ENCODE assay signal across 22 mouse cellular contexts in the genomic region with DNA sequence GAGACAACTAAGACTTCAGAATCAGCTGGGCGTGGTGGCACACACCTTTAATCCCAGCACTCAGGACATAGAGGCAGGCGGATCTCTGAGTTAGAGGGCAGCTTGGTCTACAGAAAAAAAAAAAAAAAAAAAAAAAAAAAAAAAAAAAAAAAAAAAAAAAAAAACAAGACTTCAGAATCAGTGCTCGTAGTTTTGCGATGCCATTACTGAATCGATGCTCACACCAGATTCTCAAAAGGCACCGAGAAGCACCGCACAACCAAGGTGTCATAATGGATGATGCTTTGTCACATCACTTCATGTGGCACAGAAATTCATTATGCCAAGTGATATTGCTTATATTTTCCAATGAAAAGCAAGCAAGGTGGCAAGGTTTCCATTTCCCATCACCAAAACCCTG.
A peak's percentile ranks its signal among the peaks of the same experiment; 100 is the strongest.
DNase-seq lines count a peak whose midpoint lies in the region; ATAC-seq and TF ChIP-seq lines count a peak whose summit lies in the region.
"Had no signal": no experiment of that assay in that cellular context is flagged by ENCODE, and none has a peak within 500 bp of the region (broad histone marks: within the 10 kb centered on the region; RNA-seq: fewer than 3 reads in every experiment).

No protein-coding gene starts in this region.

- no peaks in the 10 kb centered on the region for H3K4me1 ChIP-seq in CH12.LX (ENCODE audit: control insufficient read depth in 1 of 2, insufficient read depth in 2 of 2)
- H3K4me1 ChIP-seq in ES-E14 (ENCODE audit: control insufficient read depth in 2 of 2, insufficient read depth in 2 of 2, low read length in 2 of 2, poor library complexity in 1 of 2): no peaks in the 10 kb centered on the region
- H3K4me1 ChIP-seq: embryonic facial prominence, embryonic 13.5 days; embryonic facial prominence, embryonic 15.5 days; forebrain, embryonic 10.5 days; forebrain, embryonic 12.5 days had no signal

- no peak for TF ChIP-seq EP300 in CH12.LX (IDR thresholded peaks at IDR 0.05; ENCODE audit: low read length)

- no peaks in the 10 kb centered on the region for H3K79me2 ChIP-seq in CH12.LX (replicated peaks; ENCODE audit: control insufficient read depth, extremely low read depth, insufficient read depth, poor library complexity, severe bottlenecking)

- in situ Hi-C loops in CH12.LX (cut with MboI; ENCODE audit: low pct_ligation_motif_present, low pct_unique_long_range_greater_than_20kb, low sequenced_read_pairs): no loop called here
- in situ Hi-C loops in ES-E14 (cut with MboI; ENCODE audit: low sequenced_read_pairs in 2 of 2, unreplicated experiment in 2 of 2): no loop called here

- H3K4me3 ChIP-seq in CH12.LX (replicated peaks in 1 of 3; ENCODE audit: low read depth in 2 of 3, low read length in 2 of 3, poor library complexity in 1 of 3) (no peak overlapping the region), ES-E14 (ENCODE audit: insufficient read depth in 1 of 2, low read depth in 1 of 2, low read length in 2 of 2, poor library complexity in 1 of 2, severe bottlenecking in 1 of 2) (no peak overlapping the region)
- H3K4me3 ChIP-seq: embryonic facial prominence, embryonic 13.5 days; embryonic facial prominence, embryonic 15.5 days; erythroblast, embryonic 14.5 days; forebrain, embryonic 10.5 days; forebrain, embryonic 12.5 days had no signal

- no peaks in the 10 kb centered on the region for H3K9me3 ChIP-seq in CH12.LX (replicated peaks; ENCODE audit: low read length)
- H3K9me3 ChIP-seq in ES-E14 (ENCODE audit: control insufficient read depth, insufficient read depth, low read depth, low read length): no peaks in the 10 kb centered on the region
- H3K9me3 ChIP-seq: embryonic facial prominence, embryonic 13.5 days; embryonic facial prominence, embryonic 15.5 days; forebrain, embryonic 10.5 days; forebrain, embryonic 12.5 days had no signal

- dilution Hi-C loops in CH12.LX (cut with MboI; ENCODE audit: extremely low pct_ligation_motif_present, extremely low pct_unique_long_range_greater_than_20kb, low sequenced_read_pairs): no loop called here

- H3K4me2 ChIP-seq in CH12.LX (ENCODE audit: insufficient read depth, low read depth, poor library complexity, severe bottlenecking): no peak overlapping the region
- H3K4me2 ChIP-seq: embryonic facial prominence, embryonic 13.5 days; embryonic facial prominence, embryonic 15.5 days; forebrain, embryonic 12.5 days had no signal

- no peak for ATAC-seq in cerebellum, adult (ENCODE audit: insufficient number of reproducible peaks, low FRiP score, low TSS enrichment)
- ATAC-seq: CD4-positive, CD25-positive, alpha-beta regulatory T cell, adult 4 months; forebrain, embryonic 14.5 days; forebrain, embryonic 16.5 days had no signal

- no peak overlapping the region for H3K27ac ChIP-seq in CH12.LX (ENCODE audit: insufficient read depth, low read depth)
- no peak overlapping the region for H3K27ac ChIP-seq in ES-E14 (ENCODE audit: insufficient read depth, low read depth, low read length, poor library complexity, severe bottlenecking)
- H3K27ac ChIP-seq: embryonic facial prominence, embryonic 13.5 days; embryonic facial prominence, embryonic 15.5 days; forebrain, embryonic 10.5 days; forebrain, embryonic 12.5 days had no signal

- H3K9ac ChIP-seq in CH12.LX (ENCODE audit: insufficient read depth, low read depth) (no peak overlapping the region), ES-E14 (ENCODE audit: insufficient read depth, low read depth, low read length, poor library complexity, severe bottlenecking) (no peak overlapping the region)
- H3K9ac ChIP-seq: embryonic facial prominence, embryonic 13.5 days; embryonic facial prominence, embryonic 15.5 days; forebrain, embryonic 12.5 days had no signal

- no peak for TF ChIP-seq POLR2A in CH12.LX (IDR thresholded peaks at IDR 0.05; ENCODE audit: low read depth, low read length)

- H3K36me3 ChIP-seq in CH12.LX (replicated peaks in 1 of 2; ENCODE audit: control insufficient read depth in 1 of 2, insufficient read depth in 1 of 2, low read length in 1 of 2): no peaks in the 10 kb centered on the region
- H3K36me3 ChIP-seq in ES-E14 (ENCODE audit: control insufficient read depth, insufficient read depth, low read length, poor library complexity, severe bottlenecking): no peaks in the 10 kb centered on the region
- H3K36me3 ChIP-seq: embryonic facial prominence, embryonic 13.5 days; embryonic facial prominence, embryonic 15.5 days; forebrain, embryonic 10.5 days; forebrain, embryonic 12.5 days had no signal

- TF ChIP-seq RAD21 in CH12.LX (IDR thresholded peaks at IDR 0.05; ENCODE audit: low read depth, low read length): no peak

- DNase-seq in CH12.LX (ENCODE audit: extremely low read depth) (no peak), ES-E14 (ENCODE audit: low read depth, low spot score) (no peak), ZHBTc4 (ENCODE audit: low read depth, low spot score) (peak; percentile 13)
- no peak for DNase-seq in kidney, postnatal 4 days
- DNase-seq: adrenal gland, adult 2 months; adrenal gland, postnatal 10 days; adrenal gland, postnatal 25 days; B cell, adult 2 months; cerebellum, adult 11-12 months; cerebellum, adult 2 months; cerebellum, adult 9-10 months; cerebellum, postnatal 10 days; cerebellum, postnatal 25 days had no signal

- TF ChIP-seq CTCF in CH12.LX (conservative IDR thresholded peaks at IDR 0.05 in 1 of 2, IDR thresholded peaks at IDR 0.05 in 1 of 2; ENCODE audit: low read depth in 2 of 2, low read length in 2 of 2): no peak

- no peaks in the 10 kb centered on the region for H3K27me3 ChIP-seq in CH12.LX (replicated peaks)
- H3K27me3 ChIP-seq: embryonic facial prominence, embryonic 13.5 days; embryonic facial prominence, embryonic 15.5 days; forebrain, embryonic 12.5 days had no signal

TF ChIP-seq in CH12.LX, 34 proteins besides CTCF, POLR2A, EP300 and RAD21:
- TF ChIP-seq ZNF384 (IDR thresholded peaks at IDR 0.05; ENCODE audit: low read depth, low read length): peak; percentile 50; the same call in 1 of the 2 replicates
- no peak for TF ChIP-seq E2F4 (IDR thresholded peaks at IDR 0.05; ENCODE audit: insufficient replicate concordance, low read depth, low read length)
TF ChIP-seq in CH12.LX: peak in this region for 1.

TF ChIP-seq in ES-E14, 5 proteins besides CTCF, POLR2A, EP300 and RAD21:
- TF ChIP-seq ZNF384 (IDR thresholded peaks at IDR 0.05; ENCODE audit: low read depth, low read length) (peak; percentile 85), CHD2 (IDR thresholded peaks at IDR 0.05; ENCODE audit: low read depth, low read length) (no peak)
